Mouse (Mus musculus): ENCODE measurements at regions not wholly inside any gene's neighbourhood (a gene's known extent, or its start where the extent isn't known, plus 50 kb on each side); places are given as distances from the start of the nearest gene placed in this dataset.

DNA sequence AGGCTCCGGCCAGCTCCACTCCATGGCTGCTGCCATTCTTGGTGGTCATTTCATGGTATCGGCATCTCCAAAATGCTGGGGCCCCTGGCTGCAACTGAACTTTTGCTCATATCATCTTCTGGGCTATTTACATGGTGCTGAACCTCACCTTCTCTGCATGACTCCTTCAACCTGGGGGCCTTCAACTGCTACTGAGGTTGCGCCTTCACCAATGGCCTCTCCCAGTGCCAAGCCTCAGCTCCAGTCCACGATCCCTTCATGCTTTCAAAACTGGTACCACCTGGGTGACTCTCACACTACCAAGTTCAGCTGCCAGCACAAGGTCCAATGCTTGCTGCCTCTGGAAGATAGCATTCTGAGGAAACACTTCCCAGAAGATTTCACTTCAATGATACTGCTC, 53.7 kb upstream of the Slc25a33 start:
- TF ChIP-seq CTCF (IDR thresholded peaks at IDR 0.05; ENCODE audit: low read depth, low read length) (no peak), POLR2A (IDR thresholded peaks at IDR 0.05; ENCODE audit: borderline replicate concordance, low read depth, low read length) (no peak)

Measured in bone marrow macrophage, adult 2 months (primary cell).